Mouse (Mus musculus): ENCODE measurements around the gene Fam83e. TPM values are rescaled to one million over a fixed set of nuclear protein-coding genes. Genes with fewer than 3 reads are reported as not detected.

The Fam83e gene
- polyA plus RNA-seq, 1 experiment from 2014 or later = 1.1 TPM

DNA sequence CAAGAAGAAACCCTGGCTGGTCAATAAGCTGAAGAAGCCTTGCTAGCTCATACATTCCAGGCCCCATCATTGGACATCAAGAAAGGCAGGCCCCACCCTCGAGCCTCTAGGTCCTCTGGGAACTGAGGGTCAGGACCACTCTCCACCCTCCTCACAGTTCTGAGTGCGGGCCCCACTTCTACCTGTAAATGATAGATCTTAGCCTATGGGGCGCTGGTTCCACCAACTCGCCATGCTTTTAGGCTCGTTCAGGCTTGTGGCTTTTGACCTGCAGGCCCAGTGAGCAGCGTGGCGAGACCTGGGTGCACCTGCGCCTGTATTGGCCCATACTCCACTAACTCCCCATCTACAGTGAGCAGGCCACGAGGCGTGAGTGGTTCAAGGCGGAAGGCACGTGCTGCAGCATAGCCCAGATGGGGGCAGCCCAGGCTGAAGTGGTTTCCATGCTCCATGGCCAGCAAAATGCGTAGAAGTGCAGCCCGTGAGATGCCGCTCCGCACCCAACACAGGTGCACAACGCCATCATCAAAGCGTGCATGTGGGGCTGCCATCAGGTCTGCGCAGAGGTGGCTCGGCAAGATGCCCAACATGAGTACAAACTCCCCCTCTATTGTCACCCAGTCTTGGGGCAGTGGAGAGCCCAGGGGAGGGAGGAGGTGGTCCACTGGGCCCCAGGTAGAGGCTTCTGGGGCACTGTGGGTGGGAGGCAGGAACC, 10.4 kb upstream of the Fam83e start:
- no peak for DNase-seq
- Histone ChIP-seq H3K4me1 (ENCODE audit: insufficient read depth) (peaks cover 23% of the 10 kb centered on the region), H3K9ac (no peak overlapping the region)

DNA sequence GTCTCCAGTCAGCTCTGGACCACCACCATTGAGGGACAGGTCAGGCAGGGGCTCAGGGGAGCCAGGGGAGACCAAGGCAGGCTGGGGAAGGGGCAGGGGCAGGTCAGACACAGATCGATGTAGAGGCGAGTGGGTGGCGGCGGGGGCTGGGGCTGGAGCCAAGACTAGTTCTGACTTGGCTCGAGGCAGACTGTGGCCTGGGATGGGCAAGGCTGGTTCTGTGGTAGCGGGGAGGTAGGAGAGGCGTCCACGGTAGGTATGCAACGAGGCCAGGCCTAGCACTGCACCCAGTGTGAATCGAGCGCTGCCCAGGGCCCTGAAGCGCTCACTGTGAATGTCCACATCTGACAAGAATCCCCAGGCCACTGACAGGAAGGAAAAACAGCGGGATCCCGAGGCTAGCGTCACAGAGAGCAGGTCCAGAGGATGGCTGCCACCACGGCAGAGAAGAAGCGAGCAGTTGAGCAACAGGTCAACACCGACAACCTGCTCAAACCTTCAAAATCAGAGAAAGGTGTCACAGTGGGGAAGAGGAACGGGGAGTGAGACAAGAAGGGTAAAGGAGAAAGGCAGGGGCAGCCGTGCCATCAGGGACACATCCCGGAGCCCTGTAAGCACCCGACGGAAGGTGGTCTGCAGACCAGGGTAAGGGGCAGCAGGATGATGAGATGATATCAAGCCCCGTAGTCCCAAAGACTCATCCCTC, 9.5 kb upstream of the Fam83e start:
- Histone ChIP-seq H3K4me2 (no peak overlapping the region), H3K36me3 (ENCODE audit: insufficient read depth) (peaks cover 45% of the 10 kb centered on the region), H3K4me3 (ENCODE audit: low read depth, low read length) (no peak overlapping the region), H3K4me1 (ENCODE audit: insufficient read depth) (peaks cover 19% of the 10 kb centered on the region), H3K9me3 (ENCODE audit: low read depth, low read length) (no peaks in the 10 kb centered on the region), H3K27ac (ENCODE audit: low read depth) (no peak overlapping the region), H3K27me3 (ENCODE audit: insufficient read depth, low read length) (no peaks in the 10 kb centered on the region), H3K9ac (no peak overlapping the region)
- 89% methylated on average over 24 of the region's 24 CpGs for WGBS
- ATAC-seq (ENCODE audit: insufficient read depth) (no peak), DNase-seq (no peak)
- no peak for TF ChIP-seq CTCF (IDR thresholded peaks at IDR 0.05; ENCODE audit: low read depth)

More for the DNA sequence above, 10.4 kb upstream of the Fam83e start:
- Histone ChIP-seq H3K4me2 (no peak overlapping the region), H3K27ac (ENCODE audit: low read depth) (no peak overlapping the region), H3K9me3 (ENCODE audit: low read depth, low read length) (no peaks in the 10 kb centered on the region), H3K4me3 (ENCODE audit: low read depth, low read length) (no peak overlapping the region), H3K36me3 (ENCODE audit: insufficient read depth) (peaks cover 45% of the 10 kb centered on the region), H3K27me3 (ENCODE audit: insufficient read depth, low read length) (no peaks in the 10 kb centered on the region)
- no peak for TF ChIP-seq CTCF (IDR thresholded peaks at IDR 0.05; ENCODE audit: low read depth)
- WGBS = 88% methylated on average over 20 of the region's 20 CpGs
- no peak for ATAC-seq (ENCODE audit: insufficient read depth)

DNA sequence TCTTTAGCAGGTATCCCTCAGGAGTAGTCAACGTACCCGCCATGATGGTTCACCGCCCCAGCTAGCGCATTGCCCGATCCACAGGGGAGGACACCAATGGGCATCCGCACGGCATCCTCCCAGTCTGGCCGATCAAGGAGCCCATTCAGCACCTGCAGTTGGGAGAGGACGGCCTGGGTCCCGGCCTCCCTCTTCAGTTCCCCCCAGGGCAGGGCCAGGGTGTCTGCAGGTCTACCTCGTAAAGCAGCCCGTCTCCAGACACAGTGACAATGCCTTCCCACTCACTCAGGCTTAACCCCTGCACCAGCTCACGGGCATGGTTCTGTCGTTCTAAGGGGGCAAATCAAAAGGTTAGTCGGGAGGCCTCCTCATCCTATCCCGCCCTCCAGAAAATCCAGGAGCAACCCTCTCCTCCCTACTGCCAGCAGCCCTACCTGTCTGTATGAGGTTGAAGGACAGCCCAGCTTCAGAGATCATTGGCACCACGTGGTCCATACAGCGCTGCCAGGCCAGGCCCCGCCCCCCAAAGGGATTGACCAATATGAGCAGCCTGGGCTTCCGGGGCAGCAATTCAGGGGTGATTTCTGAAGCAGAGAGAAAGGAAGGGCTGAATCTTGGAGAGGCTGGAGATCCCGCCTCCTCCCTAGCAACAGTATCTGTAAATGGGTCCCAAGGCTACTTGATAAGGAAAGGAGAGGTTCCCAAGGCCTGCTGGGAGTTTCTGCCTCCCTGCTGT, 8.8 kb upstream of the Fam83e start:
- H3K4me1 ChIP-seq (ENCODE audit: insufficient read depth) = peaks cover 18% of the 10 kb centered on the region
- no peak overlapping the region for H3K9ac ChIP-seq
- no peak overlapping the region for H3K27ac ChIP-seq (ENCODE audit: low read depth)
- H3K36me3 ChIP-seq (ENCODE audit: insufficient read depth) = peaks cover 45% of the 10 kb centered on the region
- no peak for TF ChIP-seq CTCF (IDR thresholded peaks at IDR 0.05; ENCODE audit: low read depth)
- no peaks in the 10 kb centered on the region for H3K9me3 ChIP-seq (ENCODE audit: low read depth, low read length)
- DNase-seq = no peak
- no peak overlapping the region for H3K4me2 ChIP-seq
- no peak overlapping the region for H3K4me3 ChIP-seq (ENCODE audit: low read depth, low read length)
- H3K27me3 ChIP-seq (ENCODE audit: insufficient read depth, low read length) = no peaks in the 10 kb centered on the region
- no peak for ATAC-seq (ENCODE audit: insufficient read depth)
- 86% methylated on average over 21 of the region's 21 CpGs for WGBS

DNA sequence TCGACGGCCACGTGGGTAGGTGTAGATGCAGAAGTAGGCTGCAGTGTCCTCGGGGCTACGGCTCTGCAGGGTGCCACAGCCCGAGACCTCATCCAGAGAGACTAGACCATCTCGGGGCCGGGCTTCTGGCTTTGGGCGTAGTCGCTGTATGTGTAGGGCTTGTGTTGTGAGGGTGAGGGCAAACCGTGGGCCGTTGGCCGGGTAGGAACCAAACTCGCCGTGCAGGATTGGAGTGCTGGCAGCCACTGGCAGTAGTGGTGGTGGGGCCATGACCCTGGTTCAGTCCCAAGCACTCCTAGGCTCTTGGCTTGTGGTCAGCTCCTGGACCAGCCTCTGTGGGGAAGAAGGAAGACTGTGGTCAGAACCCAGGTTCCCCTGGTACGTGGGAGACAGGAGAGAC, 7.6 kb upstream of the Fam83e start:
- Histone ChIP-seq H3K4me2 (no peak overlapping the region), H3K27me3 (ENCODE audit: insufficient read depth, low read length) (no peaks in the 10 kb centered on the region), H3K4me1 (ENCODE audit: insufficient read depth) (peaks cover 9% of the 10 kb centered on the region), H3K9ac (no peak overlapping the region), H3K4me3 (ENCODE audit: low read depth, low read length) (no peak overlapping the region), H3K9me3 (ENCODE audit: low read depth, low read length) (no peaks in the 10 kb centered on the region), H3K36me3 (ENCODE audit: insufficient read depth) (peaks cover 45% of the 10 kb centered on the region), H3K27ac (ENCODE audit: low read depth) (no peak overlapping the region)
- 88% methylated on average over 16 of the region's 16 CpGs for WGBS
- TF ChIP-seq CTCF (IDR thresholded peaks at IDR 0.05; ENCODE audit: low read depth) = no peak
- no peak for ATAC-seq (ENCODE audit: insufficient read depth)
- no peak for DNase-seq

DNA sequence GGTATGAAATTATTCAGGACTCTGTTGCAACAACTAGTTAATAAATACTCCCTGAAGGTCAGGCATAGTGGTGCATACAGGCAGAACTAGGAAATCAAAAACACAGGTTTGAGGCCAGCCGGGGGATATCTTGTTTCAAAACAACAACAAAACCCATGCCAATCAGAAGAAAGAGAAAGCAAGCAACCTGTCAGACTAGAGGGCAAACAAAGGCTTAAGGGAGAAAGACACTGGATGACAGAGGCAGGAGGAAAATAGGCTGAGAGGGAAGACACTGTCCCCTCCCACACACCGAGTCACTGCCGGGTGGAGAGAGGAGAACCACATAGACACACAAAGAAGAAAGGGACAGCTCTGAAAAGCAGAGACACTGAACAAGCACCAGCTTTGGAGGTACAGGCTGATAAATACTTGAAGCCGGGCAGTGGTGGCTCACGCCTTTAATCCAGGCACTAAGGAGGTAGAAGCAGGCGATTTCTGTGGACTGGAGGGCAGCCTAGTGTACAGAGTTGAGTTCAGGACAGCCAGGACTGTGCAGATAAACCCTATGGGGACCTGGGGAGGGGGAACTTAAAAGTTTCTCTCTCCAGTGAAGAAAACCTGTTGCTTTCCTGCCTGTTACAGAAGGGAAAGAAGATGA, 7.0 kb upstream of the Fam83e start:
- Histone ChIP-seq H3K9ac (peak overlapping the region; percentile 68), H3K9me3 (ENCODE audit: low read depth, low read length) (no peaks in the 10 kb centered on the region), H3K4me2 (peak overlapping the region; percentile 92), H3K4me3 (ENCODE audit: low read depth, low read length) (peak overlapping the region; percentile 69), H3K27ac (ENCODE audit: low read depth) (no peak overlapping the region), H3K4me1 (ENCODE audit: insufficient read depth) (peaks cover 10% of the 10 kb centered on the region; the same call in 1 of the 2 replicates), H3K27me3 (ENCODE audit: insufficient read depth, low read length) (no peaks in the 10 kb centered on the region), H3K36me3 (ENCODE audit: insufficient read depth) (peaks cover 49% of the 10 kb centered on the region)
- TF ChIP-seq CTCF (IDR thresholded peaks at IDR 0.05; ENCODE audit: low read depth) = no peak
- DNase-seq (no peak), ATAC-seq (ENCODE audit: insufficient read depth) (no peak)
- WGBS = 79% methylated on average over 6 of the region's 6 CpGs

DNA sequence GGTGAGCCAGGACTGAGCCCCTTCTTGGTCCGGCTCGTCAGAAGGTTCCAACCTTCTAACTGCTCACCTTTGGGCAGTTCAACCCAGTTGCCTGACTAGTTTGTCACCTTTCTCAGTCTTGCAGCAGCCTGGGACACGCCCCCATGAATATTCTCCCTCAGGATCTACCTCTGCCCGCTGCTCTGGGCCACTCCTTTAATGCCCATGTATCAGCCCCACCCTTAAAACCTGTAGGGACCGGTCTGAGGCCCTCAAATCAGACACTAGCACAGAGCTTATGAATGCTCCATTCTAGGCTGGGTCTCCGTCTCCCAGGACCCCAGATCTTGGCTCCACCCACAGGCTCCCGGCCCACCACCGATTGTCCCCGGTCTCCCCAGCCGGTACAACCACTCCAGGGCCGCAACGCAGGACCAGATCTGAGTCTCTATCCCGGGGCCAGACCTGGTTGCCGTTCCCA, 6.4 kb upstream of the Fam83e start:
- DNase-seq = peak; percentile 33
- 10% methylated on average over 14 of the region's 14 CpGs for WGBS

More for the DNA sequence above, 6.4 kb upstream of the Fam83e start:
- H3K4me2 ChIP-seq = peak overlapping the region; percentile 92
- no peaks in the 10 kb centered on the region for H3K9me3 ChIP-seq (ENCODE audit: low read depth, low read length)
- peak overlapping the region; percentile 68 for H3K9ac ChIP-seq
- peaks cover 51% of the 10 kb centered on the region for H3K36me3 ChIP-seq (ENCODE audit: insufficient read depth)
- H3K4me3 ChIP-seq (ENCODE audit: low read depth, low read length) = peak overlapping the region; percentile 69
- H3K27me3 ChIP-seq (ENCODE audit: insufficient read depth, low read length) = no peaks in the 10 kb centered on the region
- no peak for TF ChIP-seq CTCF (IDR thresholded peaks at IDR 0.05; ENCODE audit: low read depth)
- ATAC-seq (ENCODE audit: insufficient read depth) = no peak; the same call in none of the 2 replicates
- peak overlapping the region; percentile 78 for H3K27ac ChIP-seq (ENCODE audit: low read depth)
- H3K4me1 ChIP-seq (ENCODE audit: insufficient read depth) = peaks cover 13% of the 10 kb centered on the region; the same call in 1 of the 2 replicates

All from lung, embryonic 14.5 days (tissue).